Mouse (Mus musculus): Measurements from ENCODE around the gene Mum1. TPM values are rescaled to one million over a fixed set of nuclear protein-coding genes. Genes with fewer than 3 reads are reported as not detected.

Mum1 gene
- polyA plus RNA-seq, 1 experiment from 2014 or later, result 21.9 TPM

GRCm38 (mm10) chr10:80193976-80194375 lies 32.3 kb upstream of the Mum1 start:
- Histone ChIP-seq H3K27ac (ENCODE audit: low read depth, low read length) (no peak overlapping the region), H3K9ac (ENCODE audit: low read depth, low read length) (no peak overlapping the region), H3K4me1 (replicated peaks; ENCODE audit: control insufficient read depth, insufficient read depth, low read length) (no peaks in the 10 kb centered on the region), H3K4me3 (ENCODE audit: low read depth, low read length) (no peak overlapping the region), H3K9me3 (ENCODE audit: control insufficient read depth) (no peaks in the 10 kb centered on the region), H3K36me3 (ENCODE audit: control insufficient read depth, insufficient read depth) (no peaks in the 10 kb centered on the region), H3K27me3 (replicated peaks; ENCODE audit: control insufficient read depth, insufficient read depth, low read length) (peaks cover 27% of the 10 kb centered on the region), H3K4me2 (replicated peaks; ENCODE audit: low read depth) (no peak overlapping the region)
- no peak for TF ChIP-seq CTCF (IDR thresholded peaks at IDR 0.05; ENCODE audit: low read depth)
- WGBS, result 85% methylated on average over 6 of the region's 6 CpGs
- ATAC-seq, result no peak

- WGBS, result 62% methylated on average over 8 of the region's 8 CpGs
- Histone ChIP-seq H3K27ac (ENCODE audit: low read depth, low read length) (no peak overlapping the region), H3K36me3 (ENCODE audit: control insufficient read depth, insufficient read depth) (no peaks in the 10 kb centered on the region), H3K9me3 (ENCODE audit: control insufficient read depth) (no peaks in the 10 kb centered on the region), H3K4me3 (ENCODE audit: low read depth, low read length) (no peak overlapping the region), H3K27me3 (replicated peaks; ENCODE audit: control insufficient read depth, insufficient read depth, low read length) (peaks cover 27% of the 10 kb centered on the region), H3K9ac (ENCODE audit: low read depth, low read length) (no peak overlapping the region), H3K4me2 (replicated peaks; ENCODE audit: low read depth) (no peak overlapping the region), H3K4me1 (replicated peaks; ENCODE audit: control insufficient read depth, insufficient read depth, low read length) (no peaks in the 10 kb centered on the region)
- no peak for ATAC-seq
- no peak for TF ChIP-seq CTCF (IDR thresholded peaks at IDR 0.05; ENCODE audit: low read depth)
Observed at GRCm38 (mm10) chr10:80194441-80194840, 31.8 kb upstream of the Mum1 start.

GRCm38 (mm10) chr10:80196167-80196566 lies 30.1 kb upstream of the Mum1 start:
- 93% methylated on average over 1 of the region's 1 CpGs for WGBS

GRCm38 (mm10) chr10:80196778-80197581 lies 29.3 kb upstream of the Mum1 start:
- Histone ChIP-seq H3K4me2 (replicated peaks; ENCODE audit: low read depth) (no peak overlapping the region), H3K36me3 (ENCODE audit: control insufficient read depth, insufficient read depth) (no peaks in the 10 kb centered on the region), H3K4me3 (ENCODE audit: low read depth, low read length) (no peak overlapping the region)

More at GRCm38 (mm10) chr10:80196167-80196566, 30.1 kb upstream of the Mum1 start:
- no peak overlapping the region for H3K4me3 ChIP-seq (ENCODE audit: low read depth, low read length)
- no peak for ATAC-seq
- no peak overlapping the region for H3K9ac ChIP-seq (ENCODE audit: low read depth, low read length)
- H3K4me2 ChIP-seq (replicated peaks; ENCODE audit: low read depth), result no peak overlapping the region
- no peak for TF ChIP-seq CTCF (IDR thresholded peaks at IDR 0.05; ENCODE audit: low read depth)
- 0 out of 2 replicates have a peak, but pooled peaks cover 13% of the 10 kb centered on the region for H3K27me3 ChIP-seq (replicated peaks; ENCODE audit: control insufficient read depth, insufficient read depth, low read length)
- H3K36me3 ChIP-seq (ENCODE audit: control insufficient read depth, insufficient read depth), result no peaks in the 10 kb centered on the region
- no peaks in the 10 kb centered on the region for H3K9me3 ChIP-seq (ENCODE audit: control insufficient read depth)
- H3K4me1 ChIP-seq (replicated peaks; ENCODE audit: control insufficient read depth, insufficient read depth, low read length), result no peaks in the 10 kb centered on the region
- no peak overlapping the region for H3K27ac ChIP-seq (ENCODE audit: low read depth, low read length)

GRCm38 (mm10) chr10:80199440-80200008 lies 26.7 kb upstream of the Mum1 start:
- TF ChIP-seq CTCF (IDR thresholded peaks at IDR 0.05; ENCODE audit: low read depth), result peak; percentile 96

More at GRCm38 (mm10) chr10:80196778-80197581, 29.3 kb upstream of the Mum1 start:
- ATAC-seq, result no peak
- Histone ChIP-seq H3K9me3 (ENCODE audit: control insufficient read depth) (no peaks in the 10 kb centered on the region), H3K27ac (ENCODE audit: low read depth, low read length) (no peak overlapping the region), H3K9ac (ENCODE audit: low read depth, low read length) (no peak overlapping the region), H3K4me1 (replicated peaks; ENCODE audit: control insufficient read depth, insufficient read depth, low read length) (no peaks in the 10 kb centered on the region), H3K27me3 (replicated peaks; ENCODE audit: control insufficient read depth, insufficient read depth, low read length) (0 out of 2 replicates have a peak, but pooled peaks cover 7% of the 10 kb centered on the region)
- TF ChIP-seq CTCF (IDR thresholded peaks at IDR 0.05; ENCODE audit: low read depth), result no peak
- 83% methylated on average over 33 of the region's 33 CpGs for WGBS

GRCm38 (mm10) chr10:80200485-80200884 lies 25.7 kb upstream of the Mum1 start:
- WGBS, result 81% methylated on average over 6 of the region's 6 CpGs
- H3K9ac ChIP-seq (ENCODE audit: low read depth, low read length), result no peak overlapping the region
- no peaks in the 10 kb centered on the region for H3K27me3 ChIP-seq (replicated peaks; ENCODE audit: control insufficient read depth, insufficient read depth, low read length)
- no peak overlapping the region for H3K27ac ChIP-seq (ENCODE audit: low read depth, low read length)
- no peaks in the 10 kb centered on the region for H3K4me1 ChIP-seq (replicated peaks; ENCODE audit: control insufficient read depth, insufficient read depth, low read length)
- H3K36me3 ChIP-seq (ENCODE audit: control insufficient read depth, insufficient read depth), result no peaks in the 10 kb centered on the region
- no peak overlapping the region for H3K4me2 ChIP-seq (replicated peaks; ENCODE audit: low read depth)
- no peak overlapping the region for H3K4me3 ChIP-seq (ENCODE audit: low read depth, low read length)
- no peak for TF ChIP-seq CTCF (IDR thresholded peaks at IDR 0.05; ENCODE audit: low read depth)
- no peak for ATAC-seq
- H3K9me3 ChIP-seq (ENCODE audit: control insufficient read depth), result no peaks in the 10 kb centered on the region

More at GRCm38 (mm10) chr10:80199440-80200008, 26.7 kb upstream of the Mum1 start:
- no peak overlapping the region for H3K9ac ChIP-seq (ENCODE audit: low read depth, low read length)
- no peaks in the 10 kb centered on the region for H3K9me3 ChIP-seq (ENCODE audit: control insufficient read depth)
- H3K4me1 ChIP-seq (replicated peaks; ENCODE audit: control insufficient read depth, insufficient read depth, low read length), result no peaks in the 10 kb centered on the region
- WGBS, result 52% methylated on average over 3 of the region's 3 CpGs
- no peak overlapping the region for H3K4me2 ChIP-seq (replicated peaks; ENCODE audit: low read depth)
- no peak overlapping the region for H3K4me3 ChIP-seq (ENCODE audit: low read depth, low read length)
- no peaks in the 10 kb centered on the region for H3K36me3 ChIP-seq (ENCODE audit: control insufficient read depth, insufficient read depth)
- peak; percentile 72 for ATAC-seq
- H3K27me3 ChIP-seq (replicated peaks; ENCODE audit: control insufficient read depth, insufficient read depth, low read length), result no peaks in the 10 kb centered on the region
- H3K27ac ChIP-seq (ENCODE audit: low read depth, low read length), result no peak overlapping the region
